Mouse (Mus musculus): ENCODE results near the gene Hdac7. TPM values are rescaled to one million over a fixed set of nuclear protein-coding genes. Genes with fewer than 3 reads are reported as not detected.

Hdac7 gene
- total and polyA plus RNA-seq, 3 experiments = 19.8 to 55.2 (median 21.7) TPM

- peak; percentile 85 for DNase-seq (ENCODE audit: extremely low read depth)
- TF ChIP-seq POLR2AphosphoS2 (IDR thresholded peaks at IDR 0.05; ENCODE audit: low read depth, low read length) (no peak), RAD21 (IDR thresholded peaks at IDR 0.05; ENCODE audit: low read depth, low read length) (peak; percentile 73), TCF12 (IDR thresholded peaks at IDR 0.05; ENCODE audit: low read depth, low read length) (no peak), CHD1 (IDR thresholded peaks at IDR 0.05; ENCODE audit: low read depth, low read length) (no peak), SMC3 (IDR thresholded peaks at IDR 0.05; ENCODE audit: low read depth, low read length) (peak; percentile 92), ELF1 (IDR thresholded peaks at IDR 0.05; ENCODE audit: low read depth, low read length) (no peak), CTCF (conservative IDR thresholded peaks at IDR 0.05 in 1 of 2, IDR thresholded peaks at IDR 0.05 in 1 of 2; ENCODE audit: low read depth in 2 of 2, low read length in 2 of 2) (peak; percentile 69 to 91), SIN3A (IDR thresholded peaks at IDR 0.05; ENCODE audit: low read length) (no peak), ZNF384 (IDR thresholded peaks at IDR 0.05; ENCODE audit: low read depth, low read length) (no peak), GABPA (IDR thresholded peaks at IDR 0.05; ENCODE audit: insufficient replicate concordance, low read depth, low read length) (no peak), HCFC1 (IDR thresholded peaks at IDR 0.05; ENCODE audit: low read depth, low read length) (no peak), ETS1 (conservative IDR thresholded peaks at IDR 0.05; ENCODE audit: low read depth, low read length) (no peak), MXI1 (IDR thresholded peaks at IDR 0.05; ENCODE audit: low read depth, low read length) (no peak)
- Histone ChIP-seq H3K79me2 (replicated peaks; ENCODE audit: control insufficient read depth, extremely low read depth, insufficient read depth, poor library complexity, severe bottlenecking) (peaks cover 9% of the 10 kb centered on the region), H3K4me2 (ENCODE audit: insufficient read depth, low read depth, poor library complexity, severe bottlenecking) (no peak overlapping the region), H3K9me3 (replicated peaks; ENCODE audit: low read length) (no peaks in the 10 kb centered on the region), H3K36me3 (replicated peaks in 1 of 2; ENCODE audit: control insufficient read depth in 1 of 2, insufficient read depth in 1 of 2, low read length in 1 of 2) (peaks cover 0 to 7% of the 10 kb centered on the region in 2 experiments), H3K9ac (ENCODE audit: insufficient read depth, low read depth) (no peak overlapping the region), H3K4me1 (ENCODE audit: control insufficient read depth in 1 of 2, insufficient read depth in 2 of 2) (peaks cover 20 to 68% of the 10 kb centered on the region in 2 experiments), H3K27ac (ENCODE audit: insufficient read depth, low read depth) (no peak overlapping the region), H3K27me3 (replicated peaks) (peaks cover 2% of the 10 kb centered on the region), H3K4me3 (replicated peaks in 1 of 3; ENCODE audit: low read depth in 2 of 3, low read length in 2 of 3, poor library complexity in 1 of 3) (no peak overlapping the region)
- dilution Hi-C loops (cut with MboI; ENCODE audit: extremely low pct_ligation_motif_present, extremely low pct_unique_long_range_greater_than_20kb, low sequenced_read_pairs) (loop anchor here (25.0 kb wide), 1 partner anchor 180 kb away; the partner anchor contains the start of gene Tmem106c), in situ Hi-C loops (cut with MboI; ENCODE audit: low pct_ligation_motif_present, low pct_unique_long_range_greater_than_20kb, low sequenced_read_pairs) (no loop called here)
These were observed 61.6 kb downstream of the Hdac7 start for GRCm38 (mm10) chr15:97782749-97783105.

GRCm38 (mm10) chr15:97781961-97782748 is 62.1 kb downstream of the Hdac7 start:
- Histone ChIP-seq H3K79me2 (replicated peaks; ENCODE audit: control insufficient read depth, extremely low read depth, insufficient read depth, poor library complexity, severe bottlenecking) (peaks cover 9% of the 10 kb centered on the region), H3K27me3 (replicated peaks) (peaks cover 2% of the 10 kb centered on the region), H3K27ac (ENCODE audit: insufficient read depth, low read depth) (no peak overlapping the region), H3K4me2 (ENCODE audit: insufficient read depth, low read depth, poor library complexity, severe bottlenecking) (no peak overlapping the region), H3K9me3 (replicated peaks; ENCODE audit: low read length) (no peaks in the 10 kb centered on the region), H3K4me1 (ENCODE audit: control insufficient read depth in 1 of 2, insufficient read depth in 2 of 2) (peaks cover 14 to 62% of the 10 kb centered on the region in 2 experiments), H3K36me3 (replicated peaks in 1 of 2; ENCODE audit: control insufficient read depth in 1 of 2, insufficient read depth in 1 of 2, low read length in 1 of 2) (peaks cover 0 to 2% of the 10 kb centered on the region in 2 experiments), H3K9ac (ENCODE audit: insufficient read depth, low read depth) (no peak overlapping the region), H3K4me3 (replicated peaks in 1 of 3; ENCODE audit: low read depth in 2 of 3, low read length in 2 of 3, poor library complexity in 1 of 3) (no peak overlapping the region)
- no peak for DNase-seq (ENCODE audit: extremely low read depth)
- in situ Hi-C loops (cut with MboI; ENCODE audit: low pct_ligation_motif_present, low pct_unique_long_range_greater_than_20kb, low sequenced_read_pairs) = no loop called here
- dilution Hi-C loops (cut with MboI; ENCODE audit: extremely low pct_ligation_motif_present, extremely low pct_unique_long_range_greater_than_20kb, low sequenced_read_pairs) = loop anchor here (25.0 kb wide), 1 partner anchor 180 kb away; the partner anchor contains the start of gene Tmem106c
- TF ChIP-seq MXI1 (IDR thresholded peaks at IDR 0.05; ENCODE audit: low read depth, low read length) (no peak), CTCF (conservative IDR thresholded peaks at IDR 0.05 in 1 of 2, IDR thresholded peaks at IDR 0.05 in 1 of 2; ENCODE audit: low read depth in 2 of 2, low read length in 2 of 2) (no peak), USF2 (conservative IDR thresholded peaks at IDR 0.05; ENCODE audit: low read depth, low read length) (no peak), RAD21 (IDR thresholded peaks at IDR 0.05; ENCODE audit: low read depth, low read length) (no peak), MEF2A (IDR thresholded peaks at IDR 0.05; ENCODE audit: borderline replicate concordance, low read depth, low read length) (no peak), ZNF384 (IDR thresholded peaks at IDR 0.05; ENCODE audit: low read depth, low read length) (no peak), CHD2 (IDR thresholded peaks at IDR 0.05; ENCODE audit: low read length) (no peak), MAX (IDR thresholded peaks at IDR 0.05; ENCODE audit: low read length) (no peak), POLR2A (IDR thresholded peaks at IDR 0.05; ENCODE audit: low read depth, low read length) (no peak), MAFK (IDR thresholded peaks at IDR 0.05; ENCODE audit: insufficient replicate concordance, low read length) (no peak), TCF12 (IDR thresholded peaks at IDR 0.05; ENCODE audit: low read depth, low read length) (no peak), SMC3 (IDR thresholded peaks at IDR 0.05; ENCODE audit: low read depth, low read length) (no peak), MAZ (IDR thresholded peaks at IDR 0.05; ENCODE audit: low read depth, low read length) (no peak), USF1 (IDR thresholded peaks at IDR 0.05; ENCODE audit: low read depth, low read length) (no peak), ELF1 (IDR thresholded peaks at IDR 0.05; ENCODE audit: low read depth, low read length) (no peak), NELFE (IDR thresholded peaks at IDR 0.05; ENCODE audit: low read depth, low read length) (no peak), ZMIZ1 (IDR thresholded peaks at IDR 0.05; ENCODE audit: low read depth, low read length) (no peak)

Data from CH12.LX (cell line).